ENCODE assay signal across 15 mouse cellular contexts in the genomic region with DNA sequence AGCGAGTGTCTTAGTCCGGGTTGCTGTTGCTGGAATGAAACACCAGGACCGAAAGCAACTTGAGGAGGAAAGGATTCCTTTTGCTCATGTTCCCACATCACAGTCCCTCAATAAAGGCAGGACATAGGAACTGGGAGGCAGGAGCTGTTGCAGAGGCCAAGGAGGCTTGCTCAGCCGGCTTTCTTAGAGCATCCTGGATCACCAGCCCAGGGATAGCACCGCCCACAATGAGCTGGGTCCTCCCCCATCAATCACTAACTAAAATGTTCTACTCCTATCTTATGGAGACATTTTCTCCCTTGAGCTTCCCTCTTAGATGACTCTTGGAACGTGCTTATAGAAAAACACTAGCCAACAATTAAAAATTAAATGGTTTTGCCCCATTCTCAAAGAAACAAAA.
"Had no signal": no experiment of that assay in that cellular context is flagged by ENCODE, and none has a peak within 500 bp of the region (broad histone marks: within the 10 kb centered on the region; RNA-seq: fewer than 3 reads in every experiment).

No protein-coding gene starts in this region.

- H3K27ac ChIP-seq: limb, embryonic 12.5 days; liver, embryonic 15.5 days; midbrain, embryonic 10.5 days; neural tube, embryonic 12.5 days had no signal

- DNase-seq: kidney, adult 9 months; layer of hippocampus, adult 9-11 months; layer of hippocampus, postnatal 36 days; lung, adult 2 months; lung, postnatal 36 days; midbrain, embryonic 14.5 days; right cerebral cortex, postnatal 4 days; spleen, adult 18-20 months; thymus, adult 18-20 months; thymus, postnatal 25 days had no signal

- ATAC-seq: intestine, embryonic 16.5 days had no signal

- H3K27me3 ChIP-seq: limb, embryonic 12.5 days; liver, embryonic 15.5 days; neural tube, embryonic 12.5 days had no signal

- H3K4me3 ChIP-seq: limb, embryonic 12.5 days; liver, embryonic 15.5 days; midbrain, embryonic 10.5 days; neural tube, embryonic 12.5 days had no signal

- H3K36me3 ChIP-seq: neural tube, embryonic 12.5 days had no signal

- H3K4me1 ChIP-seq: liver, embryonic 15.5 days; midbrain, embryonic 10.5 days had no signal

- H3K9ac ChIP-seq: limb, embryonic 12.5 days; liver, embryonic 15.5 days; neural tube, embryonic 12.5 days had no signal
